Mouse (Mus musculus) cerebellum, adult 9-10 months (tissue): ENCODE measurements around the gene Ksr1.
"Not testable (repeated sequence)": the region's sequence is repeated elsewhere in the genome, so short reads cannot be mapped to it uniquely, and the experiment has no call there.

Experiments
- DNase-seq: peaks from one replicate; pipeline ENCODE4 v3.0.0; 2022

The Ksr1 gene

DNA sequence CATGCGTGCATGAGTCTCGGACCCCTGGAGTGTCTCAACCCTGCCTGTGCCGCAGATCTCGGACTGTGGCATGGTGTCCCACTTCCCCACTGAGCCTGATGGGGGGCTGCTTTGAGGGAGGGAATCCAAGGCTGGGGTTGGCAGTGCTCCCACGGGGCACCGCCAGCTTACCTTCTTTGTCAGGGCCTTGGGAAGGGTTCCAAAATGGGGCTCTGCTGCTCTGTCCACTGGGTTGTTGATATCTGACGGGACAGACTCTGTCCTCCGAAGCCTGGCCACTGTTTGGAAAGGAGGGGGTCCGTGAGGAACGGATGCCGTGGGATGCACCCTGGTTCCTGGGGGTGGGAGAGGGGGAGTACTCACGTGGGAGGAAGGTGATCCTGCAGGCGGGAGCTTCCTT, 109.9 kb downstream of the Ksr1 start:
- no peak for DNase-seq

DNA sequence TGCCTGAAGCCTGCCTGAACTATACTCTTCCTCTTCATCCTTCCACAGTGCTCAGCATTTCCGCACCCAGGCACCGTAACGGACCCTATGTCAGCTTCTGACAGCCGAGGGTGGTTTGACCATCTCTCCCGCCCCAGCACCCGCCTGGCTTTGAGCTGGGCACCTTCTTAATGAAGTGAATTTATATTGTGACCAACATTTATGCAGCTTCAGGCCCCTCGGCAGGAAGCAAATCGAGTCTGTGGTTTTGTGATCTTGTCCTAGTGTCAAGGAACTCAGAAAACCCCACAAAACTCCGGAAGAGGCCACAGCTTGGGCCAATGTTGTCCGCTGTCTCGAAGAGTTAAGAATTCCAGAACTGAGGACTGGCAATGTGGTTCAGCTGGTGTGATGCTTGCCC, 112.6 kb downstream of the Ksr1 start:
- DNase-seq: no peak

DNA sequence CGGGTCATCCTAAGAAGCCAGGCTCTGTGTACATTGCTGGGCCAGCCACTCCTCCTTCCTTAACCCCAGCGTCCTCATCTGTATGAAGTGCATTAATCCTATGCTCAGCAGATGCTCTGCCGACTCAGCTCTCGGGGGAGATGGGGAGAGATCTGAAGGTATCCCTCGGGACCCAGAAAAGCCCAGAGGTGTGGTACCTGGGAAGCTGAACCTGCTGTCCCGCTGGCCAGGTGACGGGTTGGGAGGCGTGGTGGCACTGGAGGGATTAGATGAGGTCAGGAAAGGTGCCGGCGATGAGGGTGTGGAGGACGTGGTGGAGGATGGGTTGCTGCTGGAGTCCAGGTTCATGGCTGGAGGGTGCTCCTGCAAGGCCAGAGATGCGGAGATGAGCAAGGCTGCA, 113.2 kb downstream of the Ksr1 start:
- DNase-seq: no peak

DNA sequence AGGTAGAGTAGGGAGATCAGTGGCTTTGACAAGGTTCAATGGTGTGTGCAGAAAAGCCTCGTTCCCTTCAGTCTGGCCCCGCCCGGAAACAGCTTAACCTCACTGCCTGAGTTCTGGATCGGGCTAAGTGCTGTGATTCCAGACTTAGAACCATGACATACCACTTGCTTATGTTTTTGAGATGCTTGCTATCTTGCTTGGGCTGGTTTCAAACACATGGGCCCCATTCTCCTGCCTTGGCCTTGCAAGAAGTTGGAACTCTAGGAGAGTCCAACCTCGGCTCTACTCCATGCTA, 114.8 kb downstream of the Ksr1 start:
- DNase-seq: no peak

DNA sequence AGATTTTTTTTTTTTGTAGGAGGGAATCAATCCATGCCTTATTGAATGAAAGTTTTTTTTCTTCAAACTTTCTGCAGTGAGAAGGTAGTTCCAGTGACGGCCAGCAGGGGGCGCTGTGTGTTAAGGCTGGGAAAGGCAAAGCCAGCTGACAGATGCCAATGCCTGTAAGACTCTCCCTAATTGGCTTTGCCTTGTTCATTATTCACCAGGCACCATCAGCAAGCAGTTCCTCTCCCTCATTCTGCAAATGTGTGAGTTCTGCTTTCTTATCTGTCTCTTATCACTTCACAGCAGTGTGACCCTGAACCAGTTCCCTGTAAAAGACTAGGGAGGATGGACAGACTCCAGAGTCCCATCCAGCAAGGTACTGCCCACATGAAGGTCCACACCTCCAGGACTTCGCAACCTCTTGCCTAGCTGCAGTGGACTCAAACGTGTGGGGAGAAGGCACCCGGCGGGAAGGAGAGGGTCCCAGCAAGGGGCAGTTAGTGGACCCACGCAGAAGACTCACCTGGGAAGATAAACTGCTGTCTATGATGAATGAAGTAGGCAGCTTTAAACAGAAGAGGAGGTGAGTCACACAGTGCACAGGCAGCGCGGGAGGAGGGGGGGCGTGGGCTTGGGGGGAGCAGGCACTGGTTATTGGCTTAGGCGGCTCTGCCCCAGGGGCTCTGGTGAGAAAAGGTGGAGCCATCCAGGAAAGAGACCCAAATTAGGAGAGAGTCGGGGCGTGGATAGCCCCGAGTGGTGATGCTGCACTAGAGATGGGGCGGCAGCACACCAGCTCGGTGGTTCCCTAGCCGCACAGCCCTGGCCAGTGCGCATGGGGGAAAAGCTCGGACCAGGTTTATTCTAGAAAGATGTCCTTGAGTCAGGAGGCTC, 115.4 kb downstream of the Ksr1 start:
- DNase-seq: peak; percentile 77

DNA sequence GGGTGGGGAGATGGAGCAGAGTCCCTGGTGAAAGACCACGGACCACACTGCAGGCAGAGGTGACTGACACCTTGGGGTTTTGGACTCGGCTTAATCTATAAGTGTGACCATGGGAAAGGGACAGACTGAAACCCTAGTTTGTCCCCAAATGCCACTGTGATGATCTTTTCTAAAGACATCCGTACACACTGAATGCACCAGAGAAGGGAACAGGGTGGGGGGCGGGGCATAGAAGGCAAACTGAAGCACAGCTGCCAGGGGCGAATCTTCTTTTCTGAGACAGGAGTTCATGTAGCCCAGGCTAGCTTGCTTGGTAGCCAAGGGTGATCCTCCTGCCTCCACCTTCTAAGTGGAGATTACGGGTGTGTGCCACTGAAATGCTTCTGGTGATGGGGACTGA, 122.5 kb downstream of the Ksr1 start:
- DNase-seq: no peak

DNA sequence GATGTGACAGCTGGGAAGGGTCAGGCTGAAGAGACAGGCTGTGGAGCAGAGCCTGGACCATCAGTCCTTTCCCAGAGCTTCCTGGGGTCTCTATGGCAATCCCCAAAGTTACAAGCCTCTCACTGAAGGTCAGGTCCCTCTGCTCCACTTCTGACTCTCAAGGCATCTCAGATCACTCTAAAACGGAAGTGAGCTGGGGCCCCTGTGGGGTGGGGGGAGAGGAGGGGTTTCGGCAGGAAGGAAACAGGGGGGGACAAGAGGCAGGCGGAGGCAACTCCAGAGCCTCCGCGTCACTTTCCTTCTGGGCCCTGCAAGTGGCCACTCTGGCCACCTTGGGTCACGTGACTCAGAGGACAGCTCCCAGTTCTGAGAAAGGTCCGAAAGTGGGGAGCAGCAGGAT, 122.9 kb downstream of the Ksr1 start:
- no peak for DNase-seq

DNA sequence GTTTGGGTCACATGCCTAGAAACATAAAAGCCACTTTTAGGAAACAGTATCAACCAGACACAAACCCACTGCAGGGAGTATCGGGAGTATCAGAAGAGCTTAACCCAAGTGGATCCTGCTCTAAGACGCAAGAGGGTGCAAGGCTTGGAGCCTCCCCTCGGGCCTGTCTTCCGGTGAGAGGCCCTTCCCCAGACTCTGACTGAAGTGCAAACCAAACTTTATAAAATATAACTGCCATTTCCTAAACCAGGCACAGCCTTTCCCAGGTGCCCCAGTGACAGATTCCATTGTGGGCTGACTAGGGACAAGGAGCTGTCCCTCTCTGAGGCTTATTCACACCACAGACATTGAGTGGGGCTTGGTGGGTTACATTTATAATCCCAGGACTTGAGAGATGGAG, 123.4 kb downstream of the Ksr1 start:
- DNase-seq: no peak

DNA sequence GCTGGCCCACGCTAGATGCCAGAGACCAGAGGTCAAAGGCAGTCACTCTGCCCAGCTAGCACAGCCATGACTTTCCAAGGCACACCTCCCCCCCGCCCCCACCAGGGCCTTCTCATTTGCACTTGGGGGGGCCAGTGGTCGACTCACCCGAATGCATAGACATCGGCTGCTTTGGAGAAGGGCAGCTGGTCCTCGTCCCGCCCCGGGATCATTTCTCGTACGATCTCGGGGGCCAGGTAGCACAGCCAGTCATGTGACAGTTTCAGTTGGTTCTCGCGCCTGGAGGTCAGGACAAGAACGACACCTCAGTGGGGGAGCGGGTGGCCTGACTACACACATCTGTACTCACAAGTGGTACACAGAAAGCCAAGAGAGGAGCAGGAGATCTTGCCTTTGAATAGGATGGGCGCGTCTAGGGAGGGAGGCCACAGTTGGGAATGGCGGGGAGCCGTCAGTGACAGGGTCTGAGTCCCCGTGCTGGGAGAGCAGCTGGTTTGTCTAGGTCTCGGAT, 125.6 kb downstream of the Ksr1 start:
- DNase-seq: no peak

DNA sequence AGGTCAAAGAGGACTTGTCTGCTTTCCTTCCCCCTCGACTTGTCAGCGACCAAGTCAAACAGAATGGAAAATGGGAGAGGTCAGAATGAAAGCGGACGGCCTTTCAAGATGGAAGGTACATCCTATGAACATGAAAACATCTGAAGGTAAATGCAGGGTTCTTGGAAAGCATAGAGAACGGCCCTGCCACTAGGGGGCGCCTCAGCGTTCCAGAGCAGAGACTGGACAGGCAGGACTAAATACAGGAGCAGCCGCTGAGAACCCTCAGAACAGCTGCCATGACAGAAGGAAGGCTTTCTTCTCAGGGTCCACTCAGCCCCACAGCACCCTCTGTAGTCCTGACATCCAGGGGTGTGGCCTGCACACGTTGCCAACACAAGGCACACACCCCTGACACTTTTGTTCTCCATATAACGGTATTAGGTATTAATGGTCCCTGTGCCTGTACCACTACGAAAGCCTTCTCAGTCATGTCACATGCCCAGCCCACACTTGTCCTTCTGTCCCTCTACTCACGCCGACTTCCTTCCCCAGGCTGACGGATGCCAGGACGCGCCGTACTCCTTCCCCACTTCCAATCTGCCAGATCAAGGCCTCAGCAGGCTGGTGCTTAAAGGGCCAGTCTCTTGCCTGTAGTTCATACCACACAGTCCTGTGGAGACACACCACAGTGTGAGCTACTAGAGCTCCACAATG, 126.2 kb downstream of the Ksr1 start:
- DNase-seq: no peak

DNA sequence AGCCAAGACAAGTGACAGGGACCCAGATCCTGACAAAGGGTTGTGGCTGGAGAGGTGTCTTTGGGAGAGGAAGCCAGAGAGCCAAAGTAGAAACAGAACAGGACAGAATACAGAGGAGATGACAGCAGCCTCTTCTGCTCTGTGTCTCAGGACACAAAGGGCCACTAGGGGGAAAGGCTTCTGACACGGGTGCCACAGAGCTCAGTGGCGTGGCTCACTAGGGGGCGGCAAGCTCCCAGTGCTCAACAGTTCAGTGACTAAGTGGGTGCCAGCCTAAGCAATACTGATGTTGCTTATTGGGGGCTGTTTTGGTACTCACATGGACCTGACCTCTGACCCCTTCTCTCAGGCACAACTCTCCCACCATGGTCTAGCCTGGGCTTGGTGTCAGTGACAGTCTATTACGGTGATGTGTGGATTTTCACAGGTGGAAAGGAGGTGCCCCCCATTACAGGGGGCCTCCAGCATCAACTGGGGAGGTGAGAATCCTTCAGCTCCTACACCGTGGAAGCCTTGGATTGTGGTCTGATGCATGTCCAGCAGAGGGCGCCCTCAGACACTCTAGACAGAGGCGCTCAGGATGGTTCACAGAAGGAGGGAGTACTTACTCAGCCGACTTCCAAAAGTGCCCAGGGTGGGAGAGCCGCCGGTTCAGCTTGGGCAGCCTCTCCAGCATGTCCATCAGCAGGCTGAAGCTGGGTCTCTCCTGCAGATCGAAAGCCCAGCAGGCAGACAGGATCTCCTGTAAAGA, 127.1 kb downstream of the Ksr1 start:
- DNase-seq: peak; percentile 58

DNA sequence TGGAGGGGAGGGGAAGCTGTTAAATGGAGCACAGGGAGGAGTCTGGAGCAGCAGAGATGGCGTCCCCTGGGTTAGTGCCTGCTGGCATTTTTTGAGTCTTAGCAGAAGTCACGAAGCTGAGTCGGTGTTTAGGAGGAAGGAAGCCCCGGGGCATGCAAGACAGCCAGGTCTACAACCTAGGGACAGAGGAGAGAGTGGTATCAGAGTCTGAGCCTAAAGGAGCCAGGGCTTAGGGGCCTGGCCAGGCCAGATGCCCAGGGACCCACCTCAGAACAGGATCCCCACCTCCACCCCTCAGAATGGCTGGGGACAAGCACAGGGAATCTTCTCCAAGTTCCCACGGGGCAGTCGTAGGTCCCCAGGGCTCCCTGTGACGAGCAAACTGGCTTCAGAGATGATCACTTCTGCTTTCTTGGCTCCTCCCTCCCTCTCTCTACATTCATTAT, 129.0 kb downstream of the Ksr1 start:
- DNase-seq: no peak

DNA sequence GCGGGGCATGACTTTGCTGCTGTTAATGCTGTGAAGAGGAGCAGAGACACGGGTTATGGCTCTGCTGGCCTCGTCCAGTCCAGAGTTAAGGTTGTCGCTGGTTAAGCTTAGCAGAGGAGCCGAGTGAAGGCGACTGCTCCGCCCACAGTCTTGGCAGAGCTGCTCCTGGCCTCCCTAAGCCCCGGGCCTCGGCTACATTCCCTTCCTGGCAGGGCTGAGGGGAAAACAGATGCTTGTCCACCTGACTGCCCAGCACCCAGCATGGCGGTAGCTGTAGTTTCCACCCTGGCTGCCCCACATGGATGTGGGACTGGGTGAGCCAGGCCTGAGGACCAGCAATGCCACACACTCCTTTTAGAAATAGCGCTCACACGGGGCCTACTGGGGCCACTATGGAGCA, 130.0 kb downstream of the Ksr1 start:
- DNase-seq: no peak

DNA sequence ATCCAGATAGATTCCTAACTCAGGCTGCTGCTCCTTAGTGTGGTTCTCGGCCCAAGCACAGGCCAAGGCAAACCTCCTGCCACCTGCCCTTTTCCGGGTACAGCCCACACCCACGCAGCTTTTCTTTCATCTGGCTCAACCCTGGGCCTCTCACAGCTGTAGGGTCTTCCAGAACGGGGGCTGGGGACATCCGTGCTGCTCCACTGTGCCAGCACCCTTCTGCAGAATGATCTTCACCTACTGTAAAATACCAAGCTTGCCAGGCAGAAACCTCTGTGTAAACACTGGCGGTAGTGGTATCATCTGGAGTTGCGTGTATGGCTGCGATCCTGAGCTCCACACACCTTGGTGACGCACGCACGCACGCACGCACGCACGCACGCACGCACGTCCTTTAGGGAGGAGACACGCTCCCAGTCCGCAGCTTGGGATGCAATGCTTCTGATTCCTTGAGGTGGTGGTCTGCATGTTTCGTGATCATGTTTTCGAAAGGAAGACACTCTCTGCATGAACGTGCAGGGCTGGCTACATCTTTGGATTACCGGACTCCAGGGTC, 130.5 kb downstream of the Ksr1 start:
- no peak for DNase-seq

DNA sequence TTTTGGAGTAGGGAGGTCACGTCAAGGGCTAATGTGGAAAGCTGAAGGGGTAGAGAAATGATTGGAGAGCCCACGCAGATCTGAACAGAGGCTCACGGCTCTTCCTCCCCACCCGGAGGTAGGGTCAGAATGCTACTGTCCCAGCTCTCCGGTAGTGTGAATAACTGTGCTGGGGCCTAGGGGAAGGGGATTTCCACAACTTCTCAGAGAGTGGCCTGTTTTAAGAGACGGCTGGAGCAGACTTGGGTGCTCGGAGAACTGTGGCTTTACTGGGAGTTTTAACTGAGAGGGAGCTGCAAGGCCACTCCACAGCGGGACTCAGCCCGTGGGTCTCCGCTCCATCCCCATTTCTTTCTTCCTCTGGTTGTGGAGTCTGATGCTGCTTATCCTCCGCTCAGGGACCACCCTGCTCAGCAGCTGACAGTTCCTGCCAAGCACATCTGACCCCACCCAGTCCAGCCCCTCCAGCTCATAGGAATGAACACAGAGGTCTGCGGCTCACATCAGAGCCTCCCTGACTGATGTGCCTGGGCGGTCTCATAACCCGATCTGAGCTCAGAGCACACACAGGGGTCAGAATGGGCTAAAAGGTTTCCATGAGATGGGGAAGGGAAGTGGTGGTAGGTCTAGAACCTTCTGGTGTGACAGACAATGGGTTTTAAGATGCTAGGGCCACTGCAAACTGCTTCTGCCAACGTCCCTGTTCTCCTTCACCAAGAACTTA, 131.4 kb downstream of the Ksr1 start:
- no peak for DNase-seq

DNA sequence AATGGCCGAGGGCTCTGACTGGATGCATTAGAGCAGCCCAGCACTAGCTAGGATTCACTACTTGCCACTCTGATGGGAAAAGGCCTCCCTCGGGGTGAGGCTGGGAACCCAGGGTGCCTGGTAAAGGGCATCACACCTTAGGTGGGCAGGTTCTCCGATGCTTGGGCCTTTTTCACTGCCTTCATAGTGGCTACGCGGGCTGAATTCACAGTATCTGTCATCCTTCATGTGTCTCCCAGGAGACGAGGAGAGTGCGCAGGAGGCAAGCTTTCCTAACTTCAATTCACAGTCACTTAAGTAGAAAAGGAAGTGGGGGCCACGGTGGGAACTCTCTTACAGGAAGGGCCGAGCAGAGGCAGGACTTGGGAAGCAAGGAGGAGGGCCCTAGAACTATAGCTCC, 132.4 kb downstream of the Ksr1 start:
- DNase-seq: no peak

DNA sequence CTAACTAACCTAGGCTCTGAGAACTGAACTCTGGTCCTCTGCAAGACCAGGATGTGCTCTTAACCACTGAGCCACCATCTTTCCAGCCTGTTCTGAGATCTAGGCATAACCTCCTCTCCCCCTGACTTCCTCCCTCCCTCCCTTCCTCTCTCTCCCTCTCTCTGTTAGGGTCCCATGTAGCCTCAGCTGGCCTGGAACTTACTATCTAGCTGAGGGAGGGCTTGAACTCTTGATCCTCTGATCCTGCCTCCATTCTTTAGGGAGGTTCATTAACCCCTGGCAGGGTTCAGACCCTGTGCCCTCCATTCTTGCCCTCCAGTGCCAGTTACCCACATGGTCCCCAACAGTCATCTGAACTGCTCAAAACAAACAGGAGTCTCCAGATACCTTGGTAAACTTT, 133.2 kb downstream of the Ksr1 start:
- no peak for DNase-seq

DNA sequence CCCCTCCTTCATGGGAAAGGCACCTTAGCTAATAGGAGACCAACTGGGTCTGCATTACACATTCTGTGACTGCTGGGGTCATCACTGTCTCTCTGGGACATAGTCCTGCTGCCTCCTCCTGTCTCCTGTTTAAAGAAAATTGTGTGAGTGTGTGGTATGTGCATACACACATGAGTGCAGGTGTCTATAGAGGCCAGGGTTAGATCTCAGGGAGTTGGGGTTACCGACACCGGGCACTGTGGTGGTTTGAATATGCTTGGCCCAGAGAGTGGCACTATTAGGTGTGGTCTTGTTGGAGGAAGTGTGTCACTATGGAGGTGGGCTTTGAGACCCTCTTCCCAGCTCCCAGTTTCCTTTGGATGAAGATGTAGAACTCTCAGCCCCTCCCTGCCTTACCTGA, 133.7 kb downstream of the Ksr1 start:
- DNase-seq: no peak

DNA sequence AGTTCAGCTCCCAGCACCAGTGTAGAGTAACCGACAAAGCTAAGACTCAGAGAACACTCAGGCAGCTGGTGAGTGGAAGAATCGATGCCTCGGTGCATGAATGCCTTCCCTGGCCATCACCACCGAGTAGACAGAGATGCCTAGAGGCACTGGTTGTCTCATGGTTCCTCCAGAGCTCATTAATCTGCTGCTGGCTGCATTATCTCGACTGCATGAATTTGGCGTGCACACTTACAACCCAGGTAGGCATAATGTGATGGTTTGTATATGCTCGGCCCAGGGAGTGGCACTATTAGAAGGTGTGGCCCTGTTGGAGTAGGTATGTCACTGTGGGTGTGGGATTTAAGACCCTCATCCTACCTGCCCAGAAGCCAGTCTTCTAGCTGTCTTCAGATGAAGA, 137.3 kb downstream of the Ksr1 start:
- no peak for DNase-seq

DNA sequence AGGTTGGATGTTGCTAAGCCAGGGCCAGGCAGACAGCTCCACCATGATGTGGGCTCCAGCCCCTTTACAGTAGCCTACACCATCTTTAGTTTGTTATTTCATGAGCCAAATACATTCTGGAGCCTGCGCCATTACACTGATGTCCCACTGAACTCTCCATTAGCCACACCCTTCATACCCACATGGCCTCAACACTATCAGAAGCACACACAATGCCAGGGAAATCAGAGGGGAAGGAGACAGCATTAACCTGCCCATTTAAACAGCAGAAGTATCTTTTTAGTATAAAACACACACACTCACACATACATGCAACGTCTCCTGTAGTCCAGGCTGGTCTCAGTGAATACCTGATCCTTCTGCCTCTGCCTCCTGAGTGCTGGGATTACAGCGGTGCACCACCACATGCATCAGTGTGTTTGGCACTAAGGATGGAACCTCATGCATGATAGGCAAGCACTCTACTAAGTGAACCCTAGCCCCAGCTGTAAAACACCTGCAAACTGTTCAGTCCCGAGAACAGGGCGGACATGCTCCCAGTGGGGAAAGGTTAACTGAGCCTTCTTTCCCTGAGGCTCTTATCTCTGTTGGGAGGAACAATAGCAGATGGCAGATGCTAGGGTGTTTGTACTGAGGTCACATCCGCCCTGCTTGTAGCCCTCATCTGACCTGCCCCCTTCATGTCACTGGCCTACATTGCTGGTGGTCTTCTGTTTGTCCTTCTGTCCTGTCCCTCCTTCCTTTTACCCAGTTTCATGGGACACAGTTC, 138.0 kb downstream of the Ksr1 start:
- DNase-seq: no peak

DNA sequence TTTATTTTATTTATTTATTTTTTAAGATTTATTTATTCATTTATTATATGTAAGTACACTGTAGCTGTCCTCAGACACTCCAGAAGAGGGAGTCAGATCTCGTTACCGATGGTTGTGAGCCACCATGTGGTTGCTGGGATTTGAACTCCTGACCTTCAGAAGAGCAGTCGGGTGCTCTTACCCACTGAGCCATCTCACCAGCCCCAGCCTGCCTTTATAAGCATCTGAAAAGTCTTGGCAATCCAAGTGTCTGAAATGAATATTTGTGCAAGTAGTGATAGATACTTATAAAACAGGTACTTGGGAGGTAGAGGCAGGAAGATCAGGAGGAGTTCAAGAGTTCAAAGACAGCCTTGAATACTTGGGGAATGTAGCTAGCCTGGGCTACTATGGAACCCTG, 138.9 kb downstream of the Ksr1 start:
- not testable (repeated sequence) for DNase-seq

DNA sequence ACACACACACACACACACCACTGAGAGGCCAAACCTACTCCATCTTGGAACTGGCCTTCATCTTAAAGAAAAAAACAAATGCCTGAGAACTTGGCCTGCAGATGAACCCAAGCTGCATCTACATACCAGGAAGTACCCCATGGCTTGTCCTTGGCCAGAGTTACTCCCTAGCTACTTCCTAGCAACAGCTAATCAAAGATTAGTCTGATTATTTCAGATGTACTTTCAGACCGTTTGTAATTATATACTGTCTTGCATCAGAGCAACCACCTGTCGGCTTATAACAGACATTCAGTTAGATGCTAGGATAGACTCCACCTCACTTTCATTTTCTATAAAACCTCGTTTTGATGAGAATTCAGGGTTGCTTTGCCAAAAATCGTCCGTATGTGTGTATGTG, 139.8 kb downstream of the Ksr1 start:
- DNase-seq: no peak
